Mouse (Mus musculus) CD8-positive naive resting alpha-beta T cell, adult 57 days (primary cell): Measurements from ENCODE around the gene A730061H03Rik. TPM values are rescaled to one million over a fixed set of nuclear protein-coding genes. Genes with fewer than 3 reads are reported as not detected.

Experiments
- total RNA-seq: library from RNA; stranded (reverse); gene quantifications from one replicate; pipeline ENCODE4 v1.2.4, GENCODE M21; 2023

Gene A730061H03Rik
- total RNA-seq, result 2.6 TPM

DNA sequence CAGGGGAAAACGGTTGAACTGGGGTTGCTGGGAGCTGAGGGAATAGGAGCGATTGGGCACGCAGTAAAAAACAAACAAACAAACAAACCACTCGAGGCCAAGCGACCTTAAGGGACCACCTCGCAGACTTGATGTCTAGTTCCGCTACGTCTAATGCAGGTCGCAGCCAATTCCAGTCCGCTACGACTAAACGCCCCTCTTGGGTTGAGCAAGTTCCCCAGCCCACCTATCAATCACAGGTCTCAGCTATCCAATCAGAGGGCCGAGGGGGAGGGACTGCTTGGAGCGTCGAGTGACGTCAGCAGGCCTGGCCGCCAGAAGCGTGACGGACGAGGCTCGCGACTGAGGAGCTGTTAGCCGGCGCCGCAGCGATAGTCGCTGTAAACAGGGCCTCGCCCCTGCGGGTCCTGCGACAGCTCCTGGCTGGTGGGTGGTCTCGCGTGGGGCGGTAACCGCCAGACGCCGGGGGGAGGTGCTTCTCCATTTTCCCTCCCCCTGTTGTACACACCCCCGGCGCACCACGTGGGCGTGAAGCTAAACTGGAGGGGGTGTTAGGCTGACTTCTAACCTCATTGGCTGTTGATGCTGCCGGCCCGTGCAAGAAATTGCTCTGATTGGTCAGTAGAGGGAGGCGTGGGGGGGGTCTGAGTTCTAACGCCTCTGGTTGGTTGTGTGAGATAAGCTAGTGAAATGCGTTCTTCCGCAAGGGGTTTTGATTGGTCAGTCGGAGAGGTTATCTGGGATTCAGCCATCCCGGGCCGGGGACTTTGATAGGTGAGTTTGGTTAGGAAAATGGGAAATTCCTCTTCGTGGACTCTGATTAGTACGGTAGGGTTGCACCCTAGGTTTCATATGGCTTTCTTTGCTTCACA lies at the start of gene A730061H03Rik:
Gene A730061H03Rik (minus strand): TSS at position 205 of the 872 bp plus-strand sequence.

DNA sequence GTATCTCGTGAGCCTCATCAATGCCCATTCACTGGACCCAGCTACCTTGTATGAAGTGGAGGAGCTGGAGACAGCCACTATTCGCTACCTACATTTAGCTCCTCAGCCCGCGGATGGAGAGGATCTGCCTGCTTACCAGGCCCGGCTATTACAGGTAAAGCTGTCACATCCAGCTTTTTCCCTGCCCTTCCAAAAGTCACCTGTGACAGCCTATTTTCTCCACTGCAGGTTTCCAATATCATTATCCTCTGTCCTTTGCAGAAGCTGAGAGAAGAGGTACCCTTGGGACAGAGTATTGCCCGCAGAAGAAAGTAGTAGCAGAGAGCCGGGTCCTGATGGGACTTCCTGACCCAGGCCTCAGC lies 43.0 kb upstream of the A730061H03Rik start, which contains the start of gene Irf9:
Gene Irf9 (plus strand): TSS at position 301 of the 362 bp plus-strand sequence.

DNA sequence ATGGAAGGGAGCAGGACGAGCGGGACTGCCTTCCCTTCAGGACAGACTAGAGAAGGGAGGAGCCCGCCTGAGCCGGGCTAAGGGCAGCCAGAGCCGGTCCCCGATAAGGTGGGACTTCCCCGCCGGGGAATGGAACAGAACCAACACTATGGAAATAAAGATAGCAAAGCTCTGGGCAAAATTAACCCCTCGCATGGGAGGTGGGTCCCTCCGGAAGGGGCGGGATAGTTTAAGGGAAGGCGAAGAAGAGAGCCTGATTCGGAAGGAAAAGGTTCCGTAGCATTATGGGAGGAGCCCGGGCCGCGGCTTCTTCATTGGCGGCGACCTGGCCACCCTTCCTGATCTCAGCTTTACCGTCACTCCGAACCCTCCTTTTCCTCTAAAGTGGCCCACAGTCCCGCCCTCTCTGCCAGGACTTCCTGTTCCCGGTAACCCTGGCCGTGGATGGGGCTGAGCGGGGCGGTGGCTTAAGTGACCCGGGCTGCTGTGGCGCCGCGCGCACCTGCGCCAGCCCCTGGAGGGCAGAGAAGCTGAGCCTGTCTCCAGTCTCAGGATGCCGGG lies 31.2 kb upstream of the A730061H03Rik start, which contains the start of gene Rnf31:
Gene Rnf31 (plus strand): TSS at position 378 of the 561 bp plus-strand sequence.

DNA sequence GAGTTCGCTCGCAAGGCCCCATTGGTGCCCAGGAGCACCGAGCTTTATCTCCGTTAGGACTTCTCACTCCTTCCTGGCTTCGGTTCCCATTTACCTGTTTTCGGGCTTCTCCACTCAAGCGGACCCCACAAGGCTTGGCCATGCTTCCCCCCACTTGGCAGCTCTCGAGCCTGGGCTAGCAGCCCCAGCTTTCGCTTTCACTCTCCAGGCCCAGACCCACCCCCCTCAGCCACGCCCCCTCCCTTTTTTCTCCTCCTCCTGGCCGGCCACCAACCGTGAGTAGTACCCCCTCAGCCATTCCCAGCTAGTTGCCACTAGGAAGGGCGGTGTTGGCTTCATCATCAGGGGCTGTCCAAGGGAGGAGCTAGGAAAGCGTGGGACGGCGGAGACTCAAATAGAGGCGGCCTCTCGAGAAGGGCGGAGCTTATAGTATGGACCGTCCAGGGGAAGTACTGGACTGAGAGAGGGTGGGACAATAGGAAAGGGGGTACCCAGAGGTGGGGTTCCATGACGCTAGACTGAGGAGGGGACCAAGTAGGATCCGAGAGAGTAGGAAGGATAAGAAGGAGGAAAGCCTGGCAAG lies 30.6 kb upstream of the A730061H03Rik start, which contains the start of gene Psme2:
Gene Psme2 (minus strand): TSS at position 366 of the 583 bp plus-strand sequence.

DNA sequence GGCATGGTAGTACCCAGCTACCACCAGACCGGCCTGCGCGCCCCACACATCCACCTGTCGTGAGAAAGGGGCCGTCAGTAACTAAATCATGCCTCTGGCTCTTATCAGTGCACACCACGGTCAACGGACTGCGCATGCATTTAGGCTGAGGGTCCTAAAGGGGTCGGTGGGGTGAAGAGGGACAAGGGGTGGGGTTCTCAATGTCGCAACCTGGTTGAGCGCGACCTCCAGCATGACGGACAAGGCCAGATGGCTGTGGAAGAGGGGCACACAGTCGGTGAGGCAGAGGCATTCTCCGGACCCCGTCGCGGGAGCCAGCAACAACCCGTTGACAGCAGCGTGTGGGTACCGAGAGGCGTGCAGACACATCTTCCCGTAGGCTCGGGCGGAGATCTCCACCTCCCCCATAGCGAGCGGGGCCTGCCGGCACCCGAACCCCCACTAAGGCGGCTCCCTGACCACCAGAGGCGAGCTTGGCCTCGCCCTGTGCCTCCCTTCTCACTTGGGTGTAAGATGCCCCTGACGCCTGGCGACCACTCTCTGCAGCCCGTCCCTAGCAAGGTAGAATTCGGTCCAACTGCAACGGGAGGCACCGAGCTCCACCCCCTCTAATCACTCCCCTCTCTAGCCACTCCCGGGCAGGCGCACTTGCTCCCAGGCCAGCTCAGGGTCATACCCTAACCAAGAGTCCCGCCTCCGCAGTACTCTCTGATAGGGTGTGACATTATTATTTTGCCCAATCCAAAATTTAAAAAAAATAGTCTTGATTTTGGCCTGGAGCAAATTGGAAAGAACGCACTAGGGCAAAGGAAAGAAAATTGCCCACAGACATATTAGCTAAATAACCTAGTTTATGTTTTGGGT lies 24.7 kb upstream of the A730061H03Rik start, which contains the start of gene Emc9:
Gene Emc9 (minus strand): TSS at position 601 of the 864 bp plus-strand sequence.

DNA sequence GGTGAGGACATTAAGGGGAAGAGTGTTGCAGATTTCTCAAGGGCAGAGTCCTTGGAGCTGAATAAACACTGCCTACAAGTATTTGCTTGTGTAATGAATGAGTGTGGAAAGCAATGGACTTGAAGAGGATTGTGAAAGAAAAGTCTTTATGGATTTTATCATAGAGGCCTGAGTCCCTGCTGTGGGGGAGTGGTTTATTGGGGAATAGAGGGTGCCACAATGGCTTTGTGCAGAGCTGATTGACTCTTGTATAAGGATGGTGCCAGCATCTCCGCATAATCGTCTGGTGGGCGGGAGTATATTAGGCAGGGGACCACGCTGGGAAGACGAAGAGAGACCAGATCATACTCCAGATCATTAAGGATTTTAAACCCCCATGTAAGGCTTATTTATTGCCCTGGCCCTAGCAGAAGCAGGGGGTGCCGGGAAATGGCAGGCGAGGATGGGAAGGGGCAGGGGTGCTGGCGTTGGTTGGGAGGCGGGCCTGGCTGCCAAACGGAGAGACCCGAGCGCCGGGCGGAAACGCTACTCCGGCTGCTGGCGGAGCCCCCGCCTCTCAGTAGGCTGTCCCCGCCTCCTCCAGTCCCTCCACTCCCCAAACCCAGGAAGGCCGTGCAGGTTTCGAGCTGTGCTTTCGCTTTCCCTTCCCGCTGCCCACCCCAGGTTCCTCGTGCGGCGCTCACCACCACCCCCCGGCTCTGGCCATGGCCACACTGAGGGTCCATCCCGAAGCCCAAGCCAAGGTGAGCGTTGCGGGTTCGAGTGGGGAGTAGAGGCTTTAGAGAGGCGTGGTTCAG lies 17.9 kb upstream of the A730061H03Rik start, which contains the start of gene Psme1:
Gene Psme1 (plus strand): TSS at position 253 of the 797 bp plus-strand sequence.

DNA sequence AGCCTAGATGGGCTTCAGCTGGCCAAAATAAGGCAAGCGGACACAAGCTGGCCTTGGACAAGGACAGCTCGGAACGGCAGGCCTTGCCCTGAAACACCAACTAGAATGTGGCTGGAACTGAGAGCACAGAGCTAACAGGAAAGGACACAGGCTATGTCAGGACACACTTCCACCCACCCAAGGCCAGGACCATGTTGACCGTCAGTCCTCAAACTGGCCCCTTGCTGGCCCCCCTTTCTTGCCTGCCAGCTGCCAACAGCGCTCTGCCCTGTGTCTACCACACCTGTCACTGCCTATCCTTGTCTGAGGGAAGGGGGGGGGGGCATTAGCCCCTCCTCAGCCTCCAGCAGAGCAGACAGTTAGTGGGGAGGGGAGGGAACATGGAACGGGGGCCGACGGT lies 15.1 kb upstream of the A730061H03Rik start, which contains the start of gene Fitm1:
Gene Fitm1 (plus strand): TSS at position 316 of the 400 bp plus-strand sequence.

DNA sequence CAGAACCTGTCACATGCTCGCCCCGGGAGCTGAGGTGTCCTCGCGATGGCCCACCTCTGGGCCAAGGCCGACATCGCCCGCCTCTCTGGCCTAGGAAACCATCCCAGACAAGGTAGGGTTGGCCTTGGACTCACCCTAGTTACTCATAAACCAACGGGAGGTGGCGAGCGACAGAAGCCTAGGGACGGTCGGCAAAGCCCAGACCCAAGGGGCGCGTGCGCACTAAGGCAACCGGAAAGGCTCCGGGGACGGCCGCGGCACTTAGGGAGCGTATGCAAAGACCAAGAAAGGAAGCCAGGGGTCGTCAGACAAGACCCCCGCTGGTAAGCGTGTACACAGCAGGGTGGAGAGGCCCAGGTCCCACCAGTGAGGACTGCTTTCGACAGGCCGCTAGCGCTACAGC lies 406 bp downstream of the A730061H03Rik start, which contains the start of gene Dcaf11:
Gene Dcaf11 (plus strand): TSS at position 208 of the 403 bp plus-strand sequence.

DNA sequence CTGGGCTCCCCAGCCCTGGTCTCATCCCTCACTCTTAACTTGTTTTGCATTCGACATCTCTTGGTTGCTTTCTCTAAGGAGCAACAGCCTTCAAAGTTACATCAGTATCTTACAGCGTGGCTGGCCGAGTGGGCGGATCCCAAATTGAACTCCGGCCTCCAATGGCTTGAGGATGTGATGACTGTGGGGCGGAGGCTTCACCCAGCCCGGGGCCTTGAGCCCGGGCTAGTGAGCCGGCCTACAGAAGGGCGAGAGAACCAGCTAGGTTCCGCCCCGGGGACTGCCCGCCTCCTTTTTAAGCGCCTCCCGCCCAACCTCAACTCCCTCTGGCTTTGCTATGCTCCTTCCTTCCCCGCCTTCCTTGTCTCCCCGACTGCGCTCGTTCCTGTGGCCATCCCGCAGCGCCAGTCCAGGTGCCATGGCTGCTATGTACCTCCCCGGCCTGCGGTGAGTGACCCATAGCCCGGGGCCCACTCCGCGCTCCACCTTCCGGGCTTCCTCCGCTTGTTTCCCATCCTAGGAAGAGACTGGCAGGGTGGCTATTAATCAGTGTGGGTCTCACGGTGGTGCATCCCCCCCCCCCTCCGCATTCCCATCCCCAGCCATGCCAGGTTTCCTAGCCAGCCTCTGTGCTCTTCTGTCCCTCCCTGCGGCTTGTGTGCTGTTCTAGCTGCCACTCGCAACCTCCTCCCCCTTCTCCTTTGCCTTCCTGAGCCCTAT lies 20.0 kb downstream of the A730061H03Rik start, which contains the start of gene Pck2:
Gene Pck2 (plus strand): TSS at position 200 of the 720 bp plus-strand sequence.

DNA sequence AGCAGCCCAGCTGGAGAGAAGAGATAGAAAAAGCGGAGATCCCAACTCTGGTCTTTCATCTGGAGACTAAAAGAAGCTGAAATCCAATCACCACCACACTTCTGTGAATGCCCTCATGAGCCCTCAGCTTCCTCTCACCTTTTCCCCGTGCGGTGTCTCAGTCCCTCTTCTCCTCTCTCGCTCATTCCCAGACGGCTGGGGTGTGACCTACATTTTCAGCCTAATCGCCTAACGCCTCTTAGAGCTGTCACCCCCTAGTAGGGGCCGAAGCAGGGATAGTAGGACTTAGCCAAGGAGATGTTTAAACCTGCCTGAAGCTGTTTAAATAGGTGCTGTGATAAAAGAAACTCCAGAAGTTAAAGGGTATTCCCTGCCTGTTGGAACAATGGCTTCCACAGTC lies 35.4 kb downstream of the A730061H03Rik start, which contains the start of gene Nrl:
Gene Nrl (minus strand): TSS at position 197 of the 400 bp plus-strand sequence.

DNA sequence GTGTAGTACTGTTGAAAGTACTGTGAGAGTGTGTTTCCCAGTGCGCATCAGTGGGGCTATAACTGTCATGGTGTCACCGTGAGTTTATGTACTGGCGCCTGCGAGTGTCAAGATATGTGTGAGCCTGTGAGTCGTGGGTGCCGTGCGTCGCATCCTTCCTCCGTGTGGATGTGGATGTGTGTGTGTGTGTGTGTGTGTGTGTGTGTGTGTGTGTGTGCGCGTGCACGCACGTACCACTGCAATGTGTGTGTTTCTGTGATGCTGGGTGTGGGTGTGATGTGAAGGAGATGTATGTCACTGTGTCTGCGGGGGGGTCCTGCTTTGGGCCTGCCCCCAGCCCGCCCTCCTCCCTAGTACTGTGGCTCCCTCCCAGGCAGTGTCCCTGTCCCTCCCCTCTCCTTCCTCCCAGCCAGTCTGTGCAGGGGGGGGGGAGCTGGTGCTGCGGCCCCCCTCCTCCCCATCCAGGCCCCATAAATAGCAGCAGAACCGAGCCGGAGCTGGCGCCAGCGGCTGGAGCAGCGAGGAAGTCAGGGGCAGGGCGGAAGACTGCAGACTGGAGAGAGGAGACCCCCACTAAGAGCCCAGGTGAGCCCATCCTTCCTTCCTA lies 50.0 kb downstream of the A730061H03Rik start, which contains the start of gene Cpne6:
Gene Cpne6 (plus strand): TSS at position 321 of the 607 bp plus-strand sequence.

Other genes starting within 250 kb of the A730061H03Rik start
- gene Dhrs4, start 81.6 kb downstream of the A730061H03Rik start, total RNA-seq, result 24.5 TPM
- gene Carmil3, start 69.8 kb downstream of the A730061H03Rik start, total RNA-seq, result 0.52 TPM
- gene Cpne6, start 50.0 kb downstream of the A730061H03Rik start, total RNA-seq, result not detected
- gene Nrl, start 35.4 kb downstream of the A730061H03Rik start, total RNA-seq, result not detected
- gene Pck2, start 20.1 kb downstream of the A730061H03Rik start, total RNA-seq, result 10.7 TPM
- 72.0 TPM for gene Dcaf11, start 400 bp downstream of the A730061H03Rik start, total RNA-seq
- gene Fitm1, start 15.2 kb upstream of the A730061H03Rik start, total RNA-seq, result not detected
- 323 TPM for gene Psme1, start 17.7 kb upstream of the A730061H03Rik start, total RNA-seq
- gene Emc9, start 24.9 kb upstream of the A730061H03Rik start, total RNA-seq, result 26.3 TPM
- gene Psme2, start 30.7 kb upstream of the A730061H03Rik start, total RNA-seq, result 372 TPM
- gene Rnf31, start 31.3 kb upstream of the A730061H03Rik start, total RNA-seq, result 91.9 TPM
- gene Irf9, start 43.2 kb upstream of the A730061H03Rik start, total RNA-seq, result 90.0 TPM
- not detected for gene Rec8, start 57.6 kb upstream of the A730061H03Rik start, total RNA-seq
- gene Ipo4, start 75.6 kb upstream of the A730061H03Rik start, total RNA-seq, result 65.4 TPM
- 4.2 TPM for gene Gm49378, start 77.5 kb upstream of the A730061H03Rik start, total RNA-seq
- gene Tm9sf1, start 83.4 kb upstream of the A730061H03Rik start, total RNA-seq, result 40.1 TPM
- gene Tssk4, start 89.8 kb upstream of the A730061H03Rik start, total RNA-seq, result 4.1 TPM
- 45.7 TPM for gene Mdp1, start 100.1 kb upstream of the A730061H03Rik start, total RNA-seq
- gene Gmpr2, start 111.5 kb upstream of the A730061H03Rik start, total RNA-seq, result 18.6 TPM
- gene Nedd8, start 111.7 kb upstream of the A730061H03Rik start, total RNA-seq, result 164 TPM
- gene Tinf2, start 121.4 kb upstream of the A730061H03Rik start, total RNA-seq, result 101 TPM
- 0.95 TPM for gene Tgm1, start 153.5 kb upstream of the A730061H03Rik start, total RNA-seq
- 85.8 TPM for gene Rabggta, start 161.9 kb upstream of the A730061H03Rik start, total RNA-seq
- gene Dhrs1, start 185.3 kb upstream of the A730061H03Rik start, total RNA-seq, result 11.6 TPM
- 30.4 TPM for gene Nop9, start 185.3 kb upstream of the A730061H03Rik start, total RNA-seq
- gene Cideb, start 198.1 kb upstream of the A730061H03Rik start, total RNA-seq, result not detected
- gene Ltb4r2, start 201.0 kb upstream of the A730061H03Rik start, total RNA-seq, result 0.18 TPM
- 0.37 TPM for gene Ltb4r1, start 205.6 kb upstream of the A730061H03Rik start, total RNA-seq
- 0.52 TPM for gene Adcy4, start 223.7 kb upstream of the A730061H03Rik start, total RNA-seq
- gene Ripk3, start 228.5 kb upstream of the A730061H03Rik start, total RNA-seq, result 40.3 TPM